Mouse (Mus musculus): Measurements from ENCODE around the gene Apoc1. TPM values are rescaled to one million over a fixed set of nuclear protein-coding genes. Genes with fewer than 3 reads are reported as not detected.

Gene Apoc1
- polyA plus RNA-seq, 1 experiment = not detected

DNA sequence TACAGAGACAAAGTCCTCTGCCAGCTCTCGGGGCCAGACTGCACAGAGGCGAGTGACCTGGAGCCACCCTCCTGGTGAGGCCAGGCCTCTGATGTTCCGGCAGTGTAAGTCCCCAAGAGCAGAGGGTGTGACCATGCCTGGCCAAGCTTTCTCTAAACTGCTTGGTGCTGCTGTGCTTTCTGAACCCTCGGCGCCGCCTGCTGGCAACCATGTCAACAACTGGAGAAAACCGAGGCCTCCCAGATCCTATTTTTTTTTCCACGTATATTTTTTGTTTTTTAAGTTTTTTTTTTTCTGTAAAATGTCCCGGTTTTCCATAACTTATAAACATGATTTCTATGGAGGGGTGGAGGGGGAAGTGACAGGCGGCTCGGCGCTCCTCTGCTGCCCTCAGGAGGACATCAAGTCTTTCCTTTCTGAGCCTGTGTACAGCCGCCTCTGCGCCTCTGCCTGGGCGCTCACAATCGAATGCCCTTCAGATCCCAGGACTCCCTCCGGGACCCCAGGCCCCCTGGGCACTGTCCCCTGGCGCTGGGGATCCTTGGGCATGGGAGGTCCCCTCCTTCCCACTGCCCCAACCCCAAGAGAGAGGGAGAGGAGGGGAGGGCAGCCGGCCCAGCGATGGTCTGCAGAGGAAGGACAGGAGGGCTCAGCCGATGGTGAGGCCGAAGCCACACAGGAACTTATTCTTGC, 8.8 kb upstream of the Apoc1 start:
- H3K27me3 ChIP-seq (ENCODE audit: control insufficient read depth, insufficient read depth, insufficient read length) = no peaks in the 10 kb centered on the region
- peak; percentile 14 for TF ChIP-seq POLR2AphosphoS2 (IDR thresholded peaks at IDR 0.05; ENCODE audit: insufficient read length, low read depth)
- TF ChIP-seq POLR2A (IDR thresholded peaks at IDR 0.05; ENCODE audit: insufficient read length, low read depth) = no peak
- H3K4me2 ChIP-seq (ENCODE audit: low read depth) = no peak overlapping the region
- H3K4me3 ChIP-seq = no peak overlapping the region
- H3K79me2 ChIP-seq (ENCODE audit: control insufficient read depth, insufficient read depth) = no peaks in the 10 kb centered on the region
- no peaks in the 10 kb centered on the region for H3K36me3 ChIP-seq (ENCODE audit: control insufficient read depth, insufficient read depth)
- no peak overlapping the region for H3ac ChIP-seq (ENCODE audit: control insufficient read depth, insufficient read length)

DNA sequence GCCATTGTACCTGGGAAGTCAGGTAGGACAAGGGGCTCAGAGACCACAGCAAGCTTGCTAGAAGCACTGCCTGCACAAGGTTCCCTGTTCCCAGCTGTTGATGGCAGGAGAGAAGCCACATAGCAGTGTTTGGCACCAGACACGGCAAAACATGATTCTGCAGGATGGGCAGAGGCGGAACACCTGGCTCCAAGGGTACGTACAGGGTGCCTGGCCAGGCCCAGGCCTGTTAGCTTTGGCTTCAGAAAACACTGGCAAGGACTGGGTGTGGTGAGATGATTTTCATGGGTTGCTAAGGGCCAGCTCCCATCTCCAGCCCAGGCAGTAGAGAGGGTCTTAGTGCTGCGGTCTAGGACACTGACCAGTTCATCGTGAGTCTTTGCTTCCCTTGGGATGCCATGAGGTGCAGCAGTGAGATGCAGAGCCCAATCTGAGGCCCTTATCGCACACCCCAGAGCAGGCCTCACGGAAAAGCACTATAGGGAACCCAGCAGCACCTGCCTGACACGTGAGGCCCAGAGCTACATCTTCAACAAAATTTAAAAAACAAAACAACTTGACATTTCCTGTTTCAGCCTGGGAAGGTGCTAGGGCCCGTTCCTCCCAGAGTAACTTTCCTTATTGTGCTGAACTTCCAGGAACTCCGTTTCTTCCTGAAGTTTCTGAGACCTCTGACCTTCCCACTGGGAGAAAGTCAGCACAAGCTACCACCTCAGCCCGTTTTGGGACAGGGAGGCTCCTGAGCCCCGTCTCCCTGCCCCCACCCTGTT, 8.0 kb upstream of the Apoc1 start:
- Histone ChIP-seq H3K27me3 (ENCODE audit: control insufficient read depth, insufficient read depth, insufficient read length) (no peaks in the 10 kb centered on the region), H3K79me2 (ENCODE audit: control insufficient read depth, insufficient read depth) (no peaks in the 10 kb centered on the region), H3ac (ENCODE audit: control insufficient read depth, insufficient read length) (no peak overlapping the region), H3K4me3 (no peak overlapping the region), H3K36me3 (ENCODE audit: control insufficient read depth, insufficient read depth) (no peaks in the 10 kb centered on the region), H3K4me2 (ENCODE audit: low read depth) (no peak overlapping the region)
- TF ChIP-seq POLR2AphosphoS2 (IDR thresholded peaks at IDR 0.05; ENCODE audit: insufficient read length, low read depth) = peak; percentile 51
- TF ChIP-seq POLR2A (IDR thresholded peaks at IDR 0.05; ENCODE audit: insufficient read length, low read depth) = no peak
- no peak for TF ChIP-seq USF1 (IDR thresholded peaks at IDR 0.05; ENCODE audit: low read depth)
- TF ChIP-seq MAX (IDR thresholded peaks at IDR 0.05; ENCODE audit: low read depth) = no peak
- no peak for TF ChIP-seq MYOD1 (IDR thresholded peaks at IDR 0.05; ENCODE audit: control insufficient read depth in 1 of 3, insufficient read length in 2 of 3, low read depth in 2 of 3)

DNA sequence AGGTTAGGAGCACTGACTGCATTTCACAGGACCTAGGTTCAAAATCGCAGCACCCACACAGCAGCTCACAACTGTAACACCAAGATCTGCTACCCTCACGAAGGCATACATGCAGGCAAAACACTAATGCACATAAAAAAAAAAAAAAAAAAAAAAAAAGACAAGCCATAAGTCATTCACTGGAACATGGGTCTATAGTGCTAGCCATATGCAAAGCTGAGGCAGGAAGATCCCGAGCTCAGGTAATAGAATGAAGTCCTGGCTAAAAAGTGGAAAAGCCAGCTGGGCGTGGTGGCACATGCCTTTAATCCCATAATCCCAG, 7.3 kb upstream of the Apoc1 start:
- Histone ChIP-seq H3K36me3 (ENCODE audit: control insufficient read depth, insufficient read depth) (no peaks in the 10 kb centered on the region), H3K4me3 (no peak overlapping the region), H3ac (ENCODE audit: control insufficient read depth, insufficient read length) (no peak overlapping the region), H3K4me2 (ENCODE audit: low read depth) (no peak overlapping the region), H3K27me3 (ENCODE audit: control insufficient read depth, insufficient read depth, insufficient read length) (no peaks in the 10 kb centered on the region), H3K79me2 (ENCODE audit: control insufficient read depth, insufficient read depth) (no peaks in the 10 kb centered on the region)
- no peak for TF ChIP-seq CEBPB (IDR thresholded peaks at IDR 0.05; ENCODE audit: insufficient read depth, poor library complexity, severe bottlenecking)
- TF ChIP-seq MAX (IDR thresholded peaks at IDR 0.05; ENCODE audit: low read depth) = no peak
- no peak for TF ChIP-seq POLR2A (IDR thresholded peaks at IDR 0.05; ENCODE audit: insufficient read length, low read depth)
- TF ChIP-seq USF1 (IDR thresholded peaks at IDR 0.05; ENCODE audit: low read depth) = no peak
- TF ChIP-seq MYOD1 (IDR thresholded peaks at IDR 0.05; ENCODE audit: control insufficient read depth in 1 of 3, insufficient read length in 2 of 3, low read depth in 2 of 3) = no peak
- no peak for TF ChIP-seq MYOG (IDR thresholded peaks at IDR 0.05; ENCODE audit: control insufficient read depth in 1 of 3, insufficient read depth in 1 of 3, insufficient read length in 2 of 3, low read depth in 2 of 3)
- TF ChIP-seq POLR2AphosphoS2 (IDR thresholded peaks at IDR 0.05; ENCODE audit: insufficient read length, low read depth) = no peak
- no peak for TF ChIP-seq SRF (IDR thresholded peaks at IDR 0.05; ENCODE audit: control insufficient read depth, insufficient read length, low read depth)
- TF ChIP-seq TCF12 (IDR thresholded peaks at IDR 0.05; ENCODE audit: insufficient read depth, poor library complexity, severe bottlenecking) = no peak
- no peak for TF ChIP-seq E2F4 (IDR thresholded peaks at IDR 0.05; ENCODE audit: insufficient read depth)

DNA sequence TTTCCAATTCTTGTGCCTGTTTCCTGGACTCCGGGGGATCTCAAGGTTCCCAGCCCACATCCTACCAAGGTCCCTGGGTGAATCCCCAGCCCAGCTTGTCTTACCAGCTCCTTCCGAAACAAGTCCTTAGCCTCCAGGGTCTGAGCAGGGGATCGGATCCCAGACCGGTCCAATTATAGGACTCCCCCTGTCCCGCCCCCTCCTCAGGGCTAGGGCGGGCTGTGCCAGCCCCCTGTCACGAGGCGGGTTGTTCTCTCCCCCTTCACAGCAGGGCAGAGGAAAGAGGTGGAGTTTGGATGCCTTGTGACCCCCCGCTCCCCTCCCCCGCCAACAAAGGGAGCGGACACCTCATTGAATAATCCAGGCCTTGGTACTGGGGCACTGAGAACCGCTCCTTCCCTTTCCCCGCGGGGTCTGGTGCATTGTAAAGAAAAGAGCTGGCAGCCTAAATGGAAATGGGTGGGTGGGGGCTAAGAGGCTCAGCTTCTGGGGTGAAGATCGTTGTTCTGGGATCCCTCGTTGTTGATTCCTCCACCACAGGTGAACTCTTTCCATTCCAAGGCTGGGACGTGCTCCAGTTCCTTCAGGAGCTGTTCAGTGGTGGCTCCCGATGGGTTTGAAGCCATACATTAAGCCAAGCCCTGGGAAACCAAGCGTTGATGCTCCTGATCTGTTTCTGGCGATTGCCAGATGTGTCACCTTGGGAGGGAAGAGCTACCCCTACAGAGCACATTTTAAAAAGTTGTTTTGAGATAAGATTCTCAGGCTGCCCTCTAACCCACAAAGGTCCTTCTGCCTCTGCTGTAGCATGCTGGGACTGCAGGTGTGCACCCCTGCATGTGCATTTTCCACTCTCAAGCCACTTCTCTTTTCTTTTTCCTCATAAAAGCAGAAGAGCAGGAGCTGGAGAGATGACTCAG, 6.7 kb upstream of the Apoc1 start, which contains the start of gene Apoe:
Gene Apoe (minus strand): TSS at position 282 of the 920 bp plus-strand sequence.
- no peaks in the 10 kb centered on the region for H3K79me2 ChIP-seq (ENCODE audit: control insufficient read depth, insufficient read depth)
- H3K36me3 ChIP-seq (ENCODE audit: control insufficient read depth, insufficient read depth) = no peaks in the 10 kb centered on the region
- H3K4me2 ChIP-seq (ENCODE audit: low read depth) = peak within 1 kb of the TSS; percentile 12
- no peak within 1 kb of the TSS for H3ac ChIP-seq (ENCODE audit: control insufficient read depth, insufficient read length)
- TF ChIP-seq E2F4 (IDR thresholded peaks at IDR 0.05; ENCODE audit: insufficient read depth) (no peak), MAX (IDR thresholded peaks at IDR 0.05; ENCODE audit: low read depth) (no peak), USF1 (IDR thresholded peaks at IDR 0.05; ENCODE audit: low read depth) (no peak), POLR2AphosphoS2 (IDR thresholded peaks at IDR 0.05; ENCODE audit: insufficient read length, low read depth) (no peak), POLR2A (IDR thresholded peaks at IDR 0.05; ENCODE audit: insufficient read length, low read depth) (no peak), REST (IDR thresholded peaks at IDR 0.05; ENCODE audit: insufficient read depth, insufficient read length) (no peak), CEBPB (IDR thresholded peaks at IDR 0.05; ENCODE audit: insufficient read depth, poor library complexity, severe bottlenecking) (no peak), TCF12 (IDR thresholded peaks at IDR 0.05; ENCODE audit: insufficient read depth, poor library complexity, severe bottlenecking) (no peak), MYOG (IDR thresholded peaks at IDR 0.05; ENCODE audit: control insufficient read depth in 1 of 3, insufficient read depth in 1 of 3, insufficient read length in 2 of 3, low read depth in 2 of 3) (no peak), MYOD1 (IDR thresholded peaks at IDR 0.05; ENCODE audit: control insufficient read depth in 1 of 3, insufficient read length in 2 of 3, low read depth in 2 of 3) (no peak), TCF3 (IDR thresholded peaks at IDR 0.05; ENCODE audit: insufficient read length, low read depth) (no peak), SRF (IDR thresholded peaks at IDR 0.05; ENCODE audit: control insufficient read depth, insufficient read length, low read depth) (no peak)
- no peak within 1 kb of the TSS for H3K4me3 ChIP-seq
- no peaks in the 10 kb centered on the region for H3K27me3 ChIP-seq (ENCODE audit: control insufficient read depth, insufficient read depth, insufficient read length)
